Mouse (Mus musculus): ENCODE measurements at regions not wholly inside any gene's neighbourhood (a gene's known extent, or its start where the extent isn't known, plus 50 kb on each side); places are given as distances from the start of the nearest gene placed in this dataset.

GRCm38 (mm10) chr2:118039819-118040206 is 71.9 kb upstream of the Thbs1 start:
- no peak for TF ChIP-seq POLR2A (IDR thresholded peaks at IDR 0.05; ENCODE audit: extremely low read depth, insufficient read depth, low read length)
- no peak for TF ChIP-seq CTCF (IDR thresholded peaks at IDR 0.05; ENCODE audit: low read depth, low read length)

Data from liver, adult 2 months (tissue).